Mouse (Mus musculus) heart, postnatal 36 days (tissue): ENCODE measurements around the gene Shroom1. TPM values are rescaled to one million over a fixed set of nuclear protein-coding genes. Genes with fewer than 3 reads are reported as not detected.

ENCODE experiments used
- DNase-seq, 2 experiments: peaks; one replicate each; pipeline ENCODE4 v3.0.0; 2021 to 2022
- intact Hi-C: fragments of 180-260 bp; cut with DNase I; formaldehyde crosslinking; loops from one replicate; pipeline ENCODE4 v1.15.1; 2025
- total RNA-seq, 2 experiments: library from RNA; stranded (reverse); gene quantifications; 2 replicates each; pipeline ENCODE4 v1.2.3; 2021

The Shroom1 gene
- total RNA-seq, 2 experiments from 2014 or later, result 0.39 to 0.76 TPM

DNA sequence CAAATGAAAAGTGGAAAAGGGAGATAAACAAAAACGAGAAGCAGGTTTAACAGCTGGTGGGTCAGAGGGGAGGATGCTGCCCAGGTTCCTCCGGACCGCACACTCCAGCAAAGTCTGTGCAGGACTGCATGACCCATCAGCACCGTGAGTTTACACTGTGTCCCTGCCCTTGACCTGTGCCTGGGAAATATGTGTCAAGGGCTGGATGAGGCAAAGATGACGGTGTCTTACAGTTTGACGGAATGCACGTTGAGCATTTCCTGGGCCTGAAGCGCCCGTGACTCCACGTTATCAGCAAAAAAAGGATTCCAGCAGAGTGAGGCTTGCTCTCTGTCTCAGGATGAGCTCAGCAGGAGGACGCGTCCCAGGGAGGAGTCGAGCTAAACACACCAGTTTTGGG lies 11.4 kb upstream of the Shroom1 start:
- DNase-seq, result no peak
- intact Hi-C loops, result no loop called here

DNA sequence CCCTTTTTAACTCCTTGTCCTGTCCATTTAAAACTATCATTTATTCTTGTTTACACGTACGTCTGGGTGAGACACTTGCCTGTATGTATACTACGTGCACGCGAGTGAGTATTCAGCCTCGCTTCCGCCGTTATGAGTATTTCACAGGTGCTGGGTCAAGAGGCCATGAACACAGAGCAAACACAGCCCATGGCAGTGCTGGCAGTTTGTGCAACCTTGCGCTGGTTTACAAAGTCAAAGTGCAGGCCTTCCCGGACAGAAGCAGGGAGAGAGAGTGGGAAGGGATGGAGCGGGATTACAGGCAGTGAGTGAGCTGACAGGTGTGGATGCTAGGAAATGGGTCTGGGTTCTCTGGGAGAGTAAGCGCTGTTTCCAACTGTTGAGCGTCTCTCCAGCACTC lies 10.8 kb upstream of the Shroom1 start:
- no peak for DNase-seq
- intact Hi-C loops, result no loop called here

DNA sequence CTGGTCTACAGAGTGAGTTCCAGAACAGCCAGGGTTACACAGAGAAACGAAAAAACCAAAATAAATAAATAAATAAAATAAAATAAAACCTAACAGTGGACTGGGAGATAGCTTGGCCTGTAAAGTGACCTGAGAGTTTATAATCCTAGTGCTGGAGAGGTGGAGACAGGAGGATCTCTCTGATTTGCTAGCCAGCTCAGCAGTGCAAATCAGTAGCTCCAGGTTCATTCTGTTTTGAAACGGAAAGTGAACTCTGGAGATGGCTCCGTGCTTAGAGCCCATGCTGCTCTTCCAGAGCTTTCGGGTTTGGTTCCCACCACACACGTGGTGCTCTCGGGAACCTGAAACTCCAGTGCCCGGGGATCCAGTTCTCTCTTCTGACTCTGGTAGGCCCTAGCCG lies 9.0 kb upstream of the Shroom1 start:
- intact Hi-C loops, result no loop called here
- DNase-seq, result no peak

DNA sequence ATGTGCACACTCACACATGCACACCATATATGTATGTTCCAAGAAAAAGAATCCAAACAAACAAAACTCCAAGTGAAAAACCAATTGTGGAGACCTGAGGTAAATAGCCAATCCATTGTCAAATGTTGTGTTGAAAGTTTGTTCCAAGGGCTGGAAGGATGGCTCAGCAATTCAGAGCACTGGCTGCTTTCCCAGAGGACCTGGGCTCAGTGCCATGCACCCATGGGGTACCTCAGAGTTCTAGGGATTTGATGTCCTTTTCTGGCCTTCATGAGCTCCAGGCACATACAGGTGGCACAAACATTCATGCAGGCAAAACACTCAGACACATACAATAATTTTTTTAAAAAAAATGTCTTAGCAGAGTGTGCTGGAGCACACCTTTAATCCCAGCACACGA lies 8.5 kb upstream of the Shroom1 start:
- peak; percentile 68 to 72 for DNase-seq
- intact Hi-C loops, result no loop called here

DNA sequence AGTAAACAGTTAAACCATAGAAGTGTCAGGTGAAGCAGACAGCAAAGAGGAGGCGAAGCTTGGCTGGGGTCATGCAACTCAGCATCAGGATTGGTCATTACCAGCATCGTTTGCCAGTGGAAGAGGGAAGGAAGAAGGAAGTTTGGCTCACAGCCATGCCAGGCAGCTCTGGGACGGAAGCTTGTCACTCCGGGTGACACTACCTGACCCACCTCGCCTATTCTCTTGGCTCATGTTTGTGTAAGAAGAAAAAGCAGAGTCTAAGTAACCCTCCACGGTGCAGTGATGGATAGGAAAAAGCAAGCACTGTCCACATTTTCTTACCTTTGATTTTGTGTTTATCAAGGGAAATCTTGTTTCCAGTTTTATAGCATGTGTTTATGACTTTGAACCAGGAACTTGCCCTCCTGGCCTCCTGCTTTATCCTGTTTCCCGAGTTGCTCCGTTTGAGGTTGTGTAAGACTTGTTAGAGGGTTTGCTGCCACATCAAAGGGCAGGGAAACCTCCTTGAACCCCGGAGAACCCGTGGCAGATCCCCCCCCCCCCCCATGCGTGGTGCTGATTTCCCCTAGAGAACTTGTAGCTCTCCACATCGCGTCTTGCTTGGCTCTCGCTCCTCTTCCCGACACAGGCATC lies 6.8 kb upstream of the Shroom1 start:
- no peak for DNase-seq
- intact Hi-C loops, result no loop called here

DNA sequence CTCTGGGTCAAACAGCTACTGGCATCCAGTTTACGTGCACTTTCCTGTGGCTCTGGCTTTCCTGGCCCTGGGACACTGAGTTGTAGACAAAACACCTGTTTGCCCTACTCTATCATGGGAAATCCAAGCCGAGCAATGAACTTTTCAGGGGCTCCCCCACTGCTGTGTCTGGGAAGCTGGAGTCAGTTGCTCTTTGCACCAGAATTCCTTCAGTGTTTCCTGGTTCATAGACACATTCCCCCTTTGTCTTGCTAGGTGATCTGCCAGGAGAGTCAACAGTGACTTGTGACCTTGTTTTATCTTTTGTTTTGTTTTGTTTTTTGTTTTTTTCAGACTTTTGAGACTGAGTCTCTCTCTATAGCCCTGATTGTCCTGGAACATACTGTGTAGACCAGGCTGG lies 5.6 kb upstream of the Shroom1 start:
- DNase-seq, result no peak
- intact Hi-C loops, result no loop called here

DNA sequence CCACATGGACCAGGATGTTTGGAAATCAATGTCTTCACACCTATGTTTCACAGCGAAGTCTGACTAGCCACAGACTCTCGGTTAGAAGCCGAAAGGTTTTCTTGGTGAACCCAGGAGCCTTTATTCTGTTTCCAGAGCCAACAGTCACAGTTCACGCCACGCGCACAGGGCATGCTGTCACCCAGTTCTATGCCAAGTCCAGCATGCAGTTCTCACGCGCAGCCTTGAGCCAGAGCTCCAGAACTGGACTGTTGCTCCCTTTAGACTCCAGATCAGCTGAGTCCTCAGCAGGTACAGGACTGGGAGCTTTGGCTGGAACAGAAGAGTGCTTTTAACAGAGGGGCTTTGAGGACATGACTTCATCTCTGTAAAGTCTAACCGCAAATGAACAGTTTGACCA lies 4.6 kb upstream of the Shroom1 start:
- intact Hi-C loops, result no loop called here
- DNase-seq, result no peak

DNA sequence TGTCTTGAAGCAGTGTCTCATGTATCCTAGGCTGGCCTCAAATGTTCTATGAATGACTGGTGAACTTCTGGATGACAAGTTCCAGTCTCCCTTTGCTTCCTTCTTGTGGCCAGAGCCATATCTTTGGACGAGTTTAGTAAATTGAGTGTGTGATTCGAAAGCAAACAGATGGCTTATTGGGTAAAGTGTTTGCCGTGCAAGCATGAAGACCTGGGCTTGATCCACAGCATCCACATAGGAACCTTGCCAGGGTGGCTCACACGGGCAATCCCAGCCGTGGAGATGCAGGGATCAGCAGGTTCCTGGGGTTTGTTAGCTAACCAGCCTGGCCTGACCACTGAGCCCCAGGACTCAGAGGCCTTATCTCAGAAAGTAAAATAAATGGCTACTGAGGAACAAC lies 4.0 kb upstream of the Shroom1 start:
- no peak for DNase-seq
- intact Hi-C loops, result no loop called here

DNA sequence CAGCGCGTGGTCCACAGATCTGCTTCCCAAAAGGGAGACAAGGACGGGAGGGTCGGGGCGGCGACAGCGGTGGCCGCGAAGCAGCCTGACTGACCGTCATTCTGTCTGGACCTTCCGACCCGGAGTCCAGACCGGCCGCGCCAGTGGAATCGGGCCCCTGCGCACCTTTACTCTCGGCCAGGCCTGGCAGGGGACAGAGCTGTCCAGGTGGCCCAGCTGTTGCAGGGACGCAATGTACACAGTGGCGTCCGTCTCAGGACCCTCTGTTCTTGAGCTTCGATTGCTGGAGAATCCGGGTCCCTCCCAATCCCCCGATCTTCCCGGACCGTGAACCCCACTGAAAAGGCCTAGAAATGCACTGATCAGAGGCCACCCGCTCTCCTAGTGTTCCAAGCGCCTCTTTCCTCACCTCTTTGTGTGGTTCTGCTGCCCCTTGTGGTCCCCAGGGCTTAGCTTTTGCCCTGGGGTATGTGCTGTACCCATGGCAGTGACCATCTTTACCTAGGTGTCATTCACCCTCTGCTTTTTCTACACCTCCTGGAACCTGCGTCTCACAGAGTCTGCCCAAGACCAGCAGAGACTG lies 458 bp downstream of the Shroom1 start:
- intact Hi-C loops, result no loop called here
- DNase-seq, result no peak

DNA sequence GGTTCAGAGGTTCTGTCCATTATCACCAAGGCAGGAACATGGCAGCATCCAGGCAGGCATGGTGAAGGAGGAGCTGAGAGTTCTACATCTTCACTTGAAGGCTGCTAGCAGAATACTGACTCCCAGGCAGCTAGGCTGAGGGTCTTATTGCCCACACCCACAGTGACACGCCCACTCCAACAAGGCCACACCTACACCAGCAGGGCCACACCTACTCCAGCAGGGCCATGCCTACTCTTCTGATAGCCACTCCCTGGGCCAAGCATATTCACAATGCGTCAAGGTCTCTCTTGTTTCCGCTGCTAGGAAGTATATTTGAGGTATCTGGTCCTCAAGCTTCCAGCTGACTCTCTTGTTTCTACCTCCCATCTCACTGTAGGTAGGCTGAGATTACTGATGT lies 2.0 kb downstream of the Shroom1 start:
- intact Hi-C loops, result no loop called here
- no peak for DNase-seq

DNA sequence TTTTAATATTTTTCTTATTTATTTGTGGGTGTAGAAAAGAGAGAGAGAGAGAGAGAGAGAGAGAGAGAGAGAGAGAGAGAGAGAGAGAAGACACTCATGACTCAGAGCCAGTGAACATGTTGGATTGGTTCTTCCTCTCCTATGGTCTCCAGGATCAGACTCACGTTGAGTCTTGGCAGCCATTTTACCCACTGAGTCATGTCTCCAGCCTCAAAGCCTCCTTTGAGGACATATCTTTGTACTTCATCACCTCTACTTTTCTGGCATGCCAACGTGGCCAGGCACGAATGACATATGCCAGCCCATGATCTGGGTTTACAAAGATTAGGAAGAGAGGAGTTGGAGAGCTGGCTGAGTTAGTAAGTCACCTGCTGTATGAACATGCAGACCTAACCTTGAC lies 3.2 kb downstream of the Shroom1 start:
- no peak for DNase-seq
- intact Hi-C loops, result loop anchor here (10.0 kb wide), 1 partner anchor 395 kb away; the partner anchor contains the start of gene Gm12216

DNA sequence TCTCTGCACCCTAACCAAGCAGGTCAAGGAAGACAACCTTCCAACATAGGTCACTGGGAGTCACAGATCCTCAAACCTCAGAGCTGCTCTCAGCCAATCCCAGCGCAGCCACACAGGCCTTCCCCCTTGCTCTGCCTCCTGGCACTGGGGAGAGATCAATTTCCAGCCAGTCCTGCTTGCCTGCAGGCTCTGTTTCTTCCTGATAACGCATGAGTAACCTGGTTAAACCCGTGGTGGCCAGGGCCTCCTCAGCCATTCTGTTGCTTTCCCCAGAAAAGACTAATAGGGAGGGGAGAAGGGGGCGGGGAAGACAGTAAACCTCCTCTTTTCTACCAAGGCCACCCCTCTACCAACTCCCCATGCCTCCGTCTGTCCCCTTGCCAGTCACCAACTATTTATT lies 4.7 kb downstream of the Shroom1 start:
- no peak for DNase-seq
- intact Hi-C loops, result loop anchor here (10.0 kb wide), 1 partner anchor 393 kb away; the partner anchor contains the start of gene Gm12216

DNA sequence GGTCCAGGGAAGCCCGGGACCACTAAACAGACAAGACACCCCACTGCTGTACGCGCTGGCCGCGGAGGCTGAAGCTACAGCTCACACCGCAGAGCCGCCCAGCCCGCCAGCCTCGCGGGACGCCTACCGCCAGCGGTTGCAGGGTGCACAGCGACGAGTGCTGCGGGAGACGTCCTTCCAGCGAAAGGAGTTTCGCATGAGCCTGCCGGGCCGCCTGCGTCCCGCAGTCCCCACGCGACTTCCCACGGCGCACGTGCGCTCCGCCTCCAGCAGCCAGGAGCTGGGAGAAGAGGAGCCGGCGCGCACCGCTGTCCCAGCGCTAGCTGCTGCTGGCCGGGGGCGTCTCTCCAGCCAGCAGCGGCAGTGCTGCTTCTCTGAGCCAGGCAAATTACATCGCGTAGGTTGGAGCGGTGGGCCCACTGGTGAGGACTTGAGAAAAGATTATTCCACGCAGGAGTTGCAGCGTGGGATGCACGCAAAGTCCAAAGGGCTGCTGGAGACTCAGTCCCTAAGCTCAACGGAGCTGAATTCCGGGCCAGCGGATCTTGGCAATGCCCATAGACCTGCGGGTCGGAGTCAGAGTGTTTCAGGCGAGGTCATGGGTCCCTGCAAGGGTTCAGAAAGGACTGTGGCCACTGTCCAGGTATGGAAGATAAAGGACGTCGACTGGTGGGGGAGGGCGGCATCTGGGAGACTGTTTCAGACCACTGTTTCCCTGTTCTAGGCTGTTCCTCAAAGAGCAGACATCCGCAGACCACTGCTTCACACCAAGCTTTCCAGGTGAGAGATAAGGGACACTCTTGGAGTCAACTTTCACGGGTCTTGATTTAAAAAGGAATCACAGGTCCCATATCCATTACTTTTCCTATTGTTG lies 6.8 kb downstream of the Shroom1 start:
- intact Hi-C loops, result loop anchor here (10.0 kb wide), 1 partner anchor 391 kb away; the partner anchor contains the start of gene Gm12216
- no peak for DNase-seq

DNA sequence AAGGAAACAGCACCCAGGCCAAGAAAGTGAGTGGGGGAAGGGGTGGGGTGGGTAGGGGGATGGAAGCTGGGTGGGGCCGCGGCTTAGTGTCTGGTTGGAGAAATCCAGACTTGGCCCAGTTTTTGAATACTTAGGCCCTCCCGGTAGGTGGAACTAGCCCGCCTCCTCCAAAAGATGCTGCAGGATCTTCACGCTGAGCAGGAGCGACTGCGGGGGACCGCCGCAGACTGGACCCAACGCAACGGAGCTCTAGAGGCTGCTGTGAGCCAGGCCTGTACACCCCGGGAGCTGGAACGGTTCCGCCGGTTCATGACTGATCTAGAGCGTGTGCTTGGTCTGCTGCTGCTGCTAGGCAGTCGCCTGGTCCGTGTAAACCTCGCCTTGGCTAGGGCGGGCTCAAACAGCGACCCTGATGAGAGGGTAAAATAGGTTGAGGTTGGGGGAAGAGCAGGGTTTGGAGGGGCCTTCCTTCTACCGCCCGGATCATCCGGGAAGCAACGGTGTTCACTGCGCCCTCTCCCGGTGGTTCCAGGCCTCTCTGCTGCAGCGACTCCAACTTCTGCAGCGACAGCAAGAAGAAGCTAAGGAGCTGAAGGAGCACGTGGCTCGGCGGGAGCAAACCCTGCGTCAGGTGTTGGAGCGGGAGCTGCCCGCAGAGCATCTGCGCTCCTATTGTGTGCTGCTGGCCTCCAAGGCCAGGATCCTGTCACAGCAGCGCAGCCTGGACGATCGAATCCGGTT lies 9.4 kb downstream of the Shroom1 start:
- intact Hi-C loops, result loop anchor here (2.0 to 10.0 kb wide), 3 partner anchors 34 to 388 kb away; partner anchors contain the start of gene Gm12216
- DNase-seq, result peak; percentile 80 to 84

DNA sequence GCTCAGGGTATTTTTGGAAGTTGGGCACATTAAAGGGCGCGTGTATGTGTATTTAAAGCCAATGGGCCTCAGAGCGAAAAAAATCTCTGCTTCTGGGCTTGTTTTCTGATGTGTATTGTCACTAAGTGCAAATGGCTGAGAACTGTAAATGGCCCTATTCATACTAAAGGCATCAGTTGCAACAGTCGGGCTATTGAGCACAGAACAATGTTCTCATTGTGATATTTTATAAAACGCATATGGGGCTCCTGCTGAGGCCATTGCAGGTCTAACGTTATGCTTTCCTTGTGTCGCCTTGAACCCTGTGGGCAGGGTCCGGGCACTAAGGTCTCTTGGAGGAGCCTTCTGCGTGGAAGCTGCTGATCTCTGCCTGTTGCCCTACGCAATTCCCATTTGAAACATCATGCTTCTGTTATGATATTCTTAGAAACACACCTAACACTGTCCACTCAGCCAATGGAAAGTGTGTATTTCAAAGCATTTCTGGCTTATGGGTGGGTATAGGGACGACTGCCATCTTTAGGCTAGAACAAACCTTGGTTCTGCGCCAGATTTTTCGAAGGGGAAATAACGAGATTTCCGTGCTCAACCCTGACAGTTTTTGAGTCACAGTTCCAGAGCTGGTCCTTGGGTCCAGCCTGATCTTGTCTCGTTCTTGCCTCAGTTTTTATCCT lies 12.4 kb downstream of the Shroom1 start:
- no peak for DNase-seq
- intact Hi-C loops, result loop anchor here (5.0 to 10.0 kb wide), 2 partner anchors 57 to 385 kb away; partner anchors contain the start of gene Gm12216

DNA sequence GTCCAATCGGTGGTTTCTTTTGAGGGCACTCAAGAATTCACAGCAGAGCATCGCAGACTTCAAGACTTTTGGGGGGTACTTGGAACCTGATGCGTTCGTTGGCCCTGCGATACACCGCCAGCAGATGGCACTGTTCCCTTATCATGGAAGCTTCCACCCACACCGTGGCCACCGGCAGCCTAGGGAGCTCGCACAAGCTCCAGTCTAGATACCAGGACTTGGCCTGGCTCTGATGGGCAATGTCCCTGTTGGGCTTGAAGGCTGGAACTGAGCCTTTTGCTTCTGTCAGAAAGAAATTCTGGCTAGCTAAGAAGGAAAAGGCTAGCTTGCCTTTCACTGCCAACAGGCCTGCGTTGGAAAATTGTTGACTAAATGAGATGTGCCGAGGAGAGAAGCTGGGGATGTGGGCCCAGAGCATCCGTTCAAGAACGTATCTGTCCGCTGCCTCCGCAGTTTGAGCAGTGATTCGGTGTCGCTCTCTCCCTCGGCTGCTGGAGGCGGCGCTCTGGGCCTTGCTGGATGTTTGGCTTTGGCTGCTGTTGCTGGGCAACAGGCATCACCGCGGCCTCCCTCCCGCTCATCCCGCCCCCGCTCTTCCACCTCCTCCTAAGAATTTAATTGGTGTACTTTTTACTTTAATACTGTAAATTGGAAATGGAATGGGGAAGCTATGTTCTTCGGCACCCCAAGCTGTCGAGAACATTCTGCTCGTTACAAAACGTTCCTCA lies 13.1 kb downstream of the Shroom1 start, which contains the start of gene Gm9837:
Gene Gm9837, minus strand, starts transcription at position 512 of the 728 bp plus-strand sequence.
- peak; percentile 92 to 95 for DNase-seq
- intact Hi-C loops, result loop anchor here (1.0 to 10.0 kb wide), 7 partner anchors 41 to 385 kb away; partner anchors contain the start of genes Gm12216 and Kif3a

DNA sequence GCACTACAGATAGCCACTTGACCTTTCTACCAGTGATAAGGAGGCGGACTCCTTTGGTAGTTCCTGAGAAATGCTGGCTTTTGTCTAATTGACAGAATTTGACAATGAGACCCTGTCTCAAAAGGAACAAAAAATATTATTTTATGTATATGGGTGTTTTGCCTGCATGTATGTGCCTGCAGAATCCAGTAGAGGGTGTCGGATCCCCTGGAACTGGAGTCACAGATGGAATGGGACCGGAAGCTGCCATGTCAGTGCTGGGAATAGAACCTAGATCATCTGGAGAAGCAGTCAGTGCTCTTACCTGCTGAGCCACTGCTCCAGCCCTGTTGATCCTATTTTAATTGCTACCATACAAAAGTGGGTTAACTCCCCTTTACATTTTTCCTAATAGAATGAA lies 15.7 kb downstream of the Shroom1 start:
- intact Hi-C loops, result loop anchor here (5.0 kb wide), 2 partner anchors 95 to 110 kb away; partner anchors contain the start of gene Kif3a
- DNase-seq, result no peak

DNA sequence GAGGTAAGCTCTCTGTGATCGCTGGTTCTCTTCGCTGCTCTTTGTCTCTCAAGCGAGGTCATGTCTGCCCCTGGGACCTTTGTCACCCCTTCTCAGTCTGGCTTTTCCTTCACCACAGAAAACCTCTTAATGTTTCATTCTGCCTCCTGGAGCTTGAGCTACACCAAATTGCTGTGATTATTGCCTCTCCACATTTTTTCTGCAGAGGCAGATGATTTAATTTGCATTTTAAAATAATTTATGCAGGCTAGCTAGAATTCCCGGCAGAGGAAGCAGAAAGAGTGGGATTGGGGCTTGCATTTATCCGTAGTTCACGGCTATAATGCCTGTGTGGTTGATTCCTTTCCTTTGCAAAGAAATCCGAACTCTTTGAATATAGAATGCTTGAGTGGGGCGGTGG lies 18.6 kb downstream of the Shroom1 start:
- intact Hi-C loops, result no loop called here
- DNase-seq, result no peak

DNA sequence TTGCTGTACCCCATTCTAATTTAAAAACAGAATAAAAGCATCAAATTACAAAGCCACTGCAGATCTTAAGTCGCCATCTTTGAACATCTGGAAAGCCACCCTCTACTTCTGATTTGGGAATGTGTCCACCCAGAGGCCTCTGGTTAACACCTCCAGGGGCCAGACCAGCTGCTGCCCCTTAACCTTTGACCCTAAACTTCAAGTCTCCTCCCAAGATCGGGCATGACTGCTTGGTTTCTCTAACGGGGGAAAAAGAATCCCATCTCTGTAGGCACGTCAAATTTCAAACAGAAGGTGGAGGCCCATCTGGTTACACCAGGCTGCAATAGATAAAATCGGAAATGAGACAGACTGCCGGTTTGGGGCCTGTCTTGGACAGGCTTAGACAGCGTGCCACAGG lies 20.8 kb downstream of the Shroom1 start:
- intact Hi-C loops, result no loop called here
- DNase-seq, result no peak
